19 mouse cellular contexts compared by ENCODE assay signal in genomic region chr13:25774586-25775182, GRCm38 (mm10).
DNase-seq lines count a peak whose midpoint lies in the region; ATAC-seq lines count a peak whose summit lies in the region.
"Had no signal": no experiment of that assay in that cellular context is flagged by ENCODE, and none has a peak within 500 bp of the region (broad histone marks: within the 10 kb centered on the region; RNA-seq: fewer than 3 reads in every experiment).

No protein-coding gene starts in this region.

- H3K4me3 ChIP-seq in embryonic facial prominence, embryonic 11.5 days (ENCODE audit: low read depth, low read length): no peak overlapping the region
- no peak overlapping the region for H3K4me3 ChIP-seq in embryonic facial prominence, embryonic 10.5 days
- no peak overlapping the region for H3K4me3 ChIP-seq in midbrain, embryonic 14.5 days (replicated peaks; ENCODE audit: low read depth, low read length)
- no peak overlapping the region for H3K4me3 ChIP-seq in midbrain, embryonic 15.5 days
- H3K4me3 ChIP-seq in hindbrain, embryonic 15.5 days: no peak overlapping the region
- H3K4me3 ChIP-seq in neural tube, embryonic 15.5 days (replicated peaks): no peak overlapping the region
- no peak overlapping the region for H3K4me3 ChIP-seq in forebrain, embryonic 11.5 days (ENCODE audit: low read depth, low read length)
- H3K4me3 ChIP-seq: forebrain, embryonic 12.5 days; liver, embryonic 12.5 days had no signal

- H3K9ac ChIP-seq in embryonic facial prominence, embryonic 11.5 days (replicated peaks; ENCODE audit: low read length): no peak overlapping the region
- H3K9ac ChIP-seq in midbrain, embryonic 14.5 days (replicated peaks; ENCODE audit: low read length): no peak overlapping the region
- H3K9ac ChIP-seq in midbrain, embryonic 15.5 days: no peak overlapping the region
- H3K9ac ChIP-seq in hindbrain, embryonic 15.5 days: no peak overlapping the region
- no peak overlapping the region for H3K9ac ChIP-seq in neural tube, embryonic 15.5 days (replicated peaks)
- H3K9ac ChIP-seq in forebrain, embryonic 11.5 days (ENCODE audit: low read length): no peak overlapping the region
- H3K9ac ChIP-seq: forebrain, embryonic 12.5 days; liver, embryonic 12.5 days had no signal

- WGBS in embryonic facial prominence, embryonic 11.5 days: 39% methylated on average over 2 of the region's 2 CpGs
- 63% methylated on average over 2 of the region's 2 CpGs for WGBS in embryonic facial prominence, embryonic 10.5 days
- 67% methylated on average over 2 of the region's 2 CpGs for WGBS in midbrain, embryonic 14.5 days
- 59% methylated on average over 2 of the region's 2 CpGs for WGBS in midbrain, embryonic 15.5 days
- 48% methylated on average over 2 of the region's 2 CpGs for WGBS in hindbrain, embryonic 15.5 days
- WGBS in neural tube, embryonic 15.5 days: 32% methylated on average over 2 of the region's 2 CpGs
- 84% methylated on average over 2 of the region's 2 CpGs for WGBS in forebrain, embryonic 11.5 days

- ATAC-seq in embryonic facial prominence, embryonic 11.5 days (replicated peaks; ENCODE audit: insufficient number of reproducible peaks, low FRiP score, low TSS enrichment, low read depth): no peak
- ATAC-seq in midbrain, embryonic 14.5 days (ENCODE audit: low FRiP score, low TSS enrichment): no peak
- ATAC-seq in midbrain, embryonic 15.5 days (replicated peaks): no peak
- ATAC-seq in hindbrain, embryonic 15.5 days (ENCODE audit: low FRiP score, low read depth): no peak
- ATAC-seq in neural tube, embryonic 15.5 days (ENCODE audit: low FRiP score): peak; percentile 24; the same call in 1 of the 2 replicates
- no peak for ATAC-seq in forebrain, embryonic 11.5 days (replicated peaks; ENCODE audit: low FRiP score)
- ATAC-seq: activated CD4-positive, CD25-positive, alpha-beta regulatory T cell, adult 4 months; liver, embryonic 12.5 days had no signal

- H3K4me1 ChIP-seq in embryonic facial prominence, embryonic 11.5 days (ENCODE audit: control insufficient read depth, insufficient read depth, low read length): no peaks in the 10 kb centered on the region
- peaks cover 7% of the 10 kb centered on the region for H3K4me1 ChIP-seq in embryonic facial prominence, embryonic 10.5 days
- H3K4me1 ChIP-seq in midbrain, embryonic 14.5 days (ENCODE audit: control insufficient read depth, insufficient read depth, low read length): no peaks in the 10 kb centered on the region
- H3K4me1 ChIP-seq in midbrain, embryonic 15.5 days: peaks cover 2% of the 10 kb centered on the region
- peaks cover 8% of the 10 kb centered on the region; the same call in 1 of the 2 replicates for H3K4me1 ChIP-seq in hindbrain, embryonic 15.5 days (replicated peaks)
- peaks cover 7% of the 10 kb centered on the region; the same call in 1 of the 2 replicates for H3K4me1 ChIP-seq in neural tube, embryonic 15.5 days
- no peaks in the 10 kb centered on the region for H3K4me1 ChIP-seq in forebrain, embryonic 11.5 days (replicated peaks; ENCODE audit: control insufficient read depth, insufficient read depth, low read length)
- H3K4me1 ChIP-seq: forebrain, embryonic 12.5 days; liver, embryonic 12.5 days had no signal

- no peaks in the 10 kb centered on the region for H3K36me3 ChIP-seq in embryonic facial prominence, embryonic 11.5 days (replicated peaks; ENCODE audit: control insufficient read depth, insufficient read depth, low read depth, low read length)
- H3K36me3 ChIP-seq in embryonic facial prominence, embryonic 10.5 days (replicated peaks): no peaks in the 10 kb centered on the region
- H3K36me3 ChIP-seq in midbrain, embryonic 14.5 days (ENCODE audit: control insufficient read depth, insufficient read depth, low read length): no peaks in the 10 kb centered on the region
- no peaks in the 10 kb centered on the region for H3K36me3 ChIP-seq in midbrain, embryonic 15.5 days (replicated peaks)
- no peaks in the 10 kb centered on the region for H3K36me3 ChIP-seq in hindbrain, embryonic 15.5 days
- H3K36me3 ChIP-seq in neural tube, embryonic 15.5 days: no peaks in the 10 kb centered on the region
- H3K36me3 ChIP-seq in forebrain, embryonic 11.5 days (ENCODE audit: control insufficient read depth, insufficient read depth, low read length): no peaks in the 10 kb centered on the region
- H3K36me3 ChIP-seq: forebrain, embryonic 12.5 days; liver, embryonic 12.5 days had no signal

- no peaks in the 10 kb centered on the region for H3K27me3 ChIP-seq in embryonic facial prominence, embryonic 11.5 days (ENCODE audit: control insufficient read depth, insufficient read depth, low read length)
- H3K27me3 ChIP-seq in embryonic facial prominence, embryonic 10.5 days (replicated peaks; ENCODE audit: low read depth, poor library complexity, severe bottlenecking): no peaks in the 10 kb centered on the region
- no peaks in the 10 kb centered on the region for H3K27me3 ChIP-seq in midbrain, embryonic 14.5 days (ENCODE audit: control insufficient read depth, insufficient read depth, low read length)
- H3K27me3 ChIP-seq in midbrain, embryonic 15.5 days (replicated peaks): no peaks in the 10 kb centered on the region
- no peaks in the 10 kb centered on the region for H3K27me3 ChIP-seq in hindbrain, embryonic 15.5 days
- H3K27me3 ChIP-seq in neural tube, embryonic 15.5 days (replicated peaks): no peaks in the 10 kb centered on the region
- no peaks in the 10 kb centered on the region for H3K27me3 ChIP-seq in forebrain, embryonic 11.5 days (ENCODE audit: control insufficient read depth, insufficient read depth, low read length)
- H3K27me3 ChIP-seq: forebrain, embryonic 12.5 days; liver, embryonic 12.5 days had no signal

- no peak overlapping the region for H3K4me2 ChIP-seq in embryonic facial prominence, embryonic 11.5 days (ENCODE audit: low read depth, low read length)
- no peak overlapping the region for H3K4me2 ChIP-seq in midbrain, embryonic 14.5 days (ENCODE audit: low read length)
- H3K4me2 ChIP-seq in midbrain, embryonic 15.5 days: no peak overlapping the region
- H3K4me2 ChIP-seq in hindbrain, embryonic 15.5 days: no peak overlapping the region
- H3K4me2 ChIP-seq in neural tube, embryonic 15.5 days: no peak overlapping the region
- no peak overlapping the region for H3K4me2 ChIP-seq in forebrain, embryonic 11.5 days (ENCODE audit: low read depth, low read length, severe bottlenecking)
- H3K4me2 ChIP-seq: forebrain, embryonic 12.5 days; liver, embryonic 12.5 days had no signal

- no peaks in the 10 kb centered on the region for H3K9me3 ChIP-seq in embryonic facial prominence, embryonic 11.5 days (replicated peaks; ENCODE audit: control insufficient read depth, low read length)
- no peaks in the 10 kb centered on the region for H3K9me3 ChIP-seq in embryonic facial prominence, embryonic 10.5 days
- no peaks in the 10 kb centered on the region for H3K9me3 ChIP-seq in midbrain, embryonic 14.5 days (ENCODE audit: control insufficient read depth, low read length)
- no peaks in the 10 kb centered on the region for H3K9me3 ChIP-seq in midbrain, embryonic 15.5 days
- H3K9me3 ChIP-seq in hindbrain, embryonic 15.5 days: no peaks in the 10 kb centered on the region
- no peaks in the 10 kb centered on the region for H3K9me3 ChIP-seq in neural tube, embryonic 15.5 days (replicated peaks)
- no peaks in the 10 kb centered on the region for H3K9me3 ChIP-seq in forebrain, embryonic 11.5 days (ENCODE audit: control insufficient read depth, low read length)
- H3K9me3 ChIP-seq: forebrain, embryonic 12.5 days; liver, embryonic 12.5 days had no signal

- 0 out of 2 replicates have a peak overlapping the region, but pooled peaks have one; percentile 2 for H3K27ac ChIP-seq in embryonic facial prominence, embryonic 11.5 days (replicated peaks; ENCODE audit: low read depth, low read length)
- H3K27ac ChIP-seq in embryonic facial prominence, embryonic 10.5 days (replicated peaks): no peak overlapping the region; the same call in 1 of the 2 replicates
- 0 out of 2 replicates have a peak overlapping the region, but pooled peaks have one; percentile 22 for H3K27ac ChIP-seq in midbrain, embryonic 14.5 days (replicated peaks; ENCODE audit: low read depth, low read length)
- no peak overlapping the region for H3K27ac ChIP-seq in midbrain, embryonic 15.5 days
- H3K27ac ChIP-seq in hindbrain, embryonic 15.5 days (replicated peaks): peak overlapping the region; percentile 14; the same call in 1 of the 2 replicates
- H3K27ac ChIP-seq in neural tube, embryonic 15.5 days (replicated peaks): no peak overlapping the region
- H3K27ac ChIP-seq in forebrain, embryonic 11.5 days (ENCODE audit: low read depth, low read length): no peak overlapping the region
- H3K27ac ChIP-seq: forebrain, embryonic 12.5 days; liver, embryonic 12.5 days had no signal

- peak; percentile 50 for DNase-seq in embryonic facial prominence, embryonic 11.5 days (ENCODE audit: low spot score)
- DNase-seq in embryonic facial prominence, embryonic 10.5 days (ENCODE audit: low spot score): no peak
- peak; percentile 34 for DNase-seq in midbrain, embryonic 14.5 days
- DNase-seq in forebrain, embryonic 11.5 days (ENCODE audit: low spot score): no peak
- DNase-seq: adrenal gland, adult 8-10 months; cerebellum, adult 8-10 months; gastrocnemius, postnatal 36 days; kidney, adult 8-10 months; kidney, postnatal 14 days; lung, adult 18-20 months; lung, postnatal 10 days; retina, postnatal 1 day; thymus, postnatal 25 days had no signal

Comparison
In these comparisons a context has a peak if more than half of its experiments do, and no peak if none do; other contexts are left out.
1. DNase-seq: peak in embryonic facial prominence, embryonic 11.5 days (single experiment) and midbrain, embryonic 14.5 days (single experiment); none in embryonic facial prominence, embryonic 10.5 days (single experiment) and forebrain, embryonic 11.5 days (single experiment).
2. H3K27ac ChIP-seq: peak in embryonic facial prominence, embryonic 11.5 days (single experiment), midbrain, embryonic 14.5 days (single experiment) and hindbrain, embryonic 15.5 days (single experiment); none in embryonic facial prominence, embryonic 10.5 days (single experiment), midbrain, embryonic 15.5 days (single experiment), neural tube, embryonic 15.5 days (single experiment) and forebrain, embryonic 11.5 days (single experiment).